Mouse (Mus musculus) forebrain, embryonic 16.5 days (tissue): Measurements from ENCODE around the gene Thrap3. TPM values are rescaled to one million over a fixed set of nuclear protein-coding genes. Genes with fewer than 3 reads are reported as not detected.

ENCODE experiments used
- ATAC-seq: fragments of 200-750 bp; cut with Nextera tagmentation; 2 replicates; pipeline ENCODE4 v1.8.0; 2017; ENCODE audit warnings: mild to moderate bottlenecking, moderate library complexity
- H3K27ac ChIP-seq: fragments of 300-500 bp; sonication (generic); 2 replicates; pipeline ENCODE4 v1.5.1; 2014; ENCODE audit warnings: low read length, control low read depth
- H3K27me3 ChIP-seq: fragments of 300-500 bp; sonication (generic); replicated peaks from 2 replicates; pipeline ENCODE4 v1.6.1; 2014; ENCODE audit warnings: low read length; ENCODE audit not compliant: control insufficient read depth, insufficient read depth
- H3K36me3 ChIP-seq: fragments of 300-500 bp; sonication (generic); 2 replicates; pipeline ENCODE4 v1.6.1; 2014; ENCODE audit not compliant: control insufficient read depth, insufficient read depth
- H3K4me1 ChIP-seq: fragments of 300-500 bp; sonication (generic); replicated peaks from 2 replicates; pipeline ENCODE4 v1.6.1; 2014; ENCODE audit warnings: low read length; ENCODE audit not compliant: control insufficient read depth, insufficient read depth
- H3K4me2 ChIP-seq: fragments of 300-500 bp; sonication (generic); 2 replicates; pipeline ENCODE4 v1.6.1; 2014; ENCODE audit warnings: mild to moderate bottlenecking, low read length, control low read depth
- H3K4me3 ChIP-seq: fragments of 300-500 bp; sonication (generic); replicated peaks from 2 replicates; pipeline ENCODE4 v1.5.1; 2014; ENCODE audit warnings: mild to moderate bottlenecking, low read length, control low read depth
- H3K9ac ChIP-seq: fragments of 300-500 bp; sonication (generic); replicated peaks from 2 replicates; pipeline ENCODE4 v1.6.1; 2014; ENCODE audit warnings: low read depth, low read length, control low read depth
- H3K9me3 ChIP-seq: fragments of 300-500 bp; sonication (generic); 2 replicates; pipeline ENCODE4 v1.6.1; 2016; ENCODE audit warnings: low read length; ENCODE audit not compliant: control insufficient read depth
- WGBS: fragments of 180-500 bp; shearing (Covaris S2); extraction: QIAGEN DNeasy Blood & Tissue Kit; methylation state at CpG from one replicate; pipeline ENCODE4 v1.1.7; 2014; 5-methylcytosine and 5-hydroxymethylcytosine counted together
- polyA plus RNA-seq: library from polyadenylated mRNA; unstranded; fragments of >200 nt; fragmentation: Nextera tagmentation; extraction: Ambion mirVana; gene quantifications from 2 replicates; pipeline ENCODE4 v1.2.1, GENCODE M21; 2015

Gene Thrap3
- polyA plus RNA-seq, 1 experiment from 2014 or later: 172 TPM

DNA sequence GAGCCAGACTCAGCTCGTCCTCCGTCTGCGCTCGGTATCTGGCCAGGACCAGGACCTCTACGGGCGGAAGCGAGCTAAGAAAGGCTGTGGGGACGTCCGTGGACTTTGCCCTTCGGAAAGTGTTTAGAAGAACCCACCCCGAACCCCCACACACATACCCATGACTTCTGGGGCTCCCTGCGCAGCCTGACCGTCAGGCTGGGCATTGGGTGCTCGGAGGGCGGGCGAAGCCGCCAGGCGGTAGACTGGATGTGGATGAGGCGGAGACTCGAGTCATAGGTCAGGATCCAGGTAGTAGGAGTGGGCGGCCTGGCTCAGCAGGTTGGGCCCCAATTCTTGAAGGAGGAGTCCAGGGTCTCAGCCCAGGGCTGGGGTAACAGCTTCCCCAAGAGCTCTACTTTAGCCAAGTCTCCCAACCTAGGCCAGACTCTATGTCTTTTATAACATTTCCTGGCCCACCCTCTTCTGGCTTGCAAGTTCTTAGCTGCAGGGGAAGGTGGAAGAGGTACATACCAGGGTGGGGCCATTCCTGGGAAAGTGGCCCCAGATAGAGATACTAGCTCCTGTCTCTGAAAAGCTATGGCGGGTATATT, 39.4 kb downstream of the Thrap3 start, which contains the start of gene Sh3d21:
Gene Sh3d21, minus strand, starts transcription at position 425 of the 593 bp plus-strand sequence.
- peaks cover 12% of the 10 kb centered on the region for H3K36me3 ChIP-seq
- peaks cover 6% of the 10 kb centered on the region for H3K4me1 ChIP-seq
- no peaks in the 10 kb centered on the region for H3K9me3 ChIP-seq
- 8% methylated on average over 22 of the region's 22 CpGs for WGBS
- peak within 1 kb of the TSS; percentile 100 for H3K4me2 ChIP-seq
- H3K4me3 ChIP-seq: peak within 1 kb of the TSS; percentile 64
- peak; percentile 31; the same call in 1 of the 2 replicates for ATAC-seq
- no peaks in the 10 kb centered on the region for H3K27me3 ChIP-seq
- peak within 1 kb of the TSS; percentile 81 for H3K9ac ChIP-seq
- H3K27ac ChIP-seq: no peak within 1 kb of the TSS

DNA sequence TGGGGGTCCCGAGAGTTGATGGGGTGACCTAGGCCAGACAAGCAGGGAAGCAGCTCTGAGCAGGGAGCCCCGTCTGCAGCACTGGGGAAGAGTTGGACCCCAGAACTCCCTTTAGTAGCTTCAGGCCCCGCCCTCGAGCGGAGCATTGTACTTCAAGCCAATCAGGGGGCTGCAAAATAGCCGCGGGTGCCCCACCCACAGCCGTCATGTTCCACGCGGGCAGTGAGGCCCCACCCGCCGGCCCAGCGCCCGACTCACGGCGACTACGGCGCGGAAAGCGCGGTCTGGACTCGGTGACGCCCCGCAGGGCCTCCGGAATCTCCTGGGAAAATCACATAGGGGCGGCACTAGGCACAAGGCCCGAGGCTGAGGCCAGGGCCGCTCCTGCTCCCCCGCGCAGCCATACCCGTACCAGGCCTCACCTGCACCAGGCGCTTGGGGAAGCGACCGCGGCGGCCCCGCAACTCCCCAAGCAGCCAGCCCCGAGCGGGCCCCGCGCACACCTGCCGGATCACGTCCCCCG, 40.0 kb downstream of the Thrap3 start:
- peaks cover 6% of the 10 kb centered on the region for H3K4me1 ChIP-seq
- peak overlapping the region; percentile 81 for H3K9ac ChIP-seq
- no peaks in the 10 kb centered on the region for H3K9me3 ChIP-seq
- H3K27ac ChIP-seq: no peak overlapping the region
- peak overlapping the region; percentile 64 for H3K4me3 ChIP-seq
- no peaks in the 10 kb centered on the region for H3K27me3 ChIP-seq
- H3K36me3 ChIP-seq: peaks cover 12% of the 10 kb centered on the region
- ATAC-seq: peak; percentile 95
- H3K4me2 ChIP-seq: peak overlapping the region; percentile 100
- 0% methylated on average over 44 of the region's 44 CpGs for WGBS

DNA sequence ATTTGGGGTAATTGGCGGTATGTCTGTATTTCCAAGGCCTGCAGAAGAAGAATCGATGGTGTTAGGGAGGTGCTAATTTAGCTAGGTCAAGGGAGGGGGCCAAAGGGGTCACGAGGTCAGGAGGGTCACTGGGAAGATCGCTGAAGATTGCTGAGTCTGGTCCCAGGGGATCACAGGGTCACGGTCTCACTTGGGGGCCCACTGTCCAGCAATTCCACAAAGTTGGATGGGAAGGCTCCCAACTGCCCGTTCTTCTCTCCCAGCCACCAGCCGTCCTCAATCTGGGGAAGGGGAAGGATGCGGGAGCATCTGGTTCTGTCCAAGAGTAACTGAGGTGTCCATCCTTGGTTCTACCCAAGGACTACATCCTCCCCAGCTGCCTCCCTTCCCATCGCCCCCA, 40.6 kb downstream of the Thrap3 start:
- no peak for ATAC-seq
- no peaks in the 10 kb centered on the region for H3K27me3 ChIP-seq
- no peak overlapping the region for H3K9ac ChIP-seq
- peaks cover 6% of the 10 kb centered on the region for H3K4me1 ChIP-seq
- peaks cover 9% of the 10 kb centered on the region for H3K36me3 ChIP-seq
- no peak overlapping the region for H3K4me2 ChIP-seq
- WGBS: 66% methylated on average over 9 of the region's 9 CpGs
- H3K4me3 ChIP-seq: no peak overlapping the region
- H3K9me3 ChIP-seq: no peaks in the 10 kb centered on the region
- no peak overlapping the region for H3K27ac ChIP-seq

DNA sequence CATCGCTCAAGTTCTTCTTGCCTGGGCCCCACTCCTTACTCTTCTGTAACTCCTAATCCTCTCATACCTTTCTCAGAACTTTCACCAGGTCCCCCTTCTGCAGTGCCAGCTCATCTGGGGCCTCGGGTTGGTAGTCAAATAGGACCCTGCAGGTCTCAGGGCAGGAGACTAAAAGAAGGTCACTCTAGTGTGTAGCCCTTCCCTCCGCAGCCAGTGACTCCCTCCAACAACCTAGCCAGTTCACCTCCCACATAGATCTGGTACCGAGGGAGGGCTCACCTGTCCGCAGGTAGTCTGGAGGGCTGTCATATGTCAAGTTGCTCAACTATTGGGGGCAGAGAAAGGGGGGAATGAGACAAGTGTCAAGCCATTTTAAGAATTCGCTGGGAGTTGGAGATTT, 41.1 kb downstream of the Thrap3 start:
- Histone ChIP-seq H3K27me3 (no peaks in the 10 kb centered on the region), H3K4me1 (peaks cover 6% of the 10 kb centered on the region), H3K9me3 (no peaks in the 10 kb centered on the region), H3K27ac (no peak overlapping the region), H3K36me3 (peaks cover 4% of the 10 kb centered on the region), H3K4me3 (no peak overlapping the region), H3K9ac (no peak overlapping the region), H3K4me2 (no peak overlapping the region)
- 86% methylated on average over 6 of the region's 6 CpGs for WGBS
- ATAC-seq: no peak

- no peaks in the 10 kb centered on the region for H3K36me3 ChIP-seq
- no peaks in the 10 kb centered on the region for H3K9me3 ChIP-seq
- no peak overlapping the region for H3K9ac ChIP-seq
- WGBS: 92% methylated on average over 8 of the region's 8 CpGs
- ATAC-seq: no peak
- no peak overlapping the region for H3K27ac ChIP-seq
- peaks cover 6% of the 10 kb centered on the region for H3K4me1 ChIP-seq
- no peak overlapping the region for H3K4me2 ChIP-seq
- no peaks in the 10 kb centered on the region for H3K27me3 ChIP-seq
- no peak overlapping the region for H3K4me3 ChIP-seq
Measured at GRCm38 (mm10) chr4:126160981-126161380, 41.6 kb downstream of the Thrap3 start.

DNA sequence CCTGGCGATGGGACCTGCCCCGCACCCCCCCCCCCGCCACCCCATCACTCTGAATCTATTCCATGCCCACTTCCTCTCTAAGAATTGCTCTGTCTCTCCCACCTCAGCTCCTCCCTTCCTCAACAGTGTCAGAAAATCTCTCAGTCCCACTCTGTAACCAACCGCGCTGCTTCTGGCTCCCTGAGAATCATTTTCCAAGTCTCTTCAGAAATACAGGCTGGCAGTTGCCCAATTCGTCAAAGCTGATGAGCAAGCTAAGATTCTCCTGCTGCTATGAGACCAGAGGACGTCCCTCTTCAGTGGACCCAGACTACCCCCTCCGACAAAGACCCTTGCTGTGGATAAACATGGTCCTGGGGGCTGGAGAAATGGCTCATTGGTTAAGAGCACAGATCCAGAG, 43.1 kb downstream of the Thrap3 start:
- peaks cover 6% of the 10 kb centered on the region for H3K4me1 ChIP-seq
- H3K36me3 ChIP-seq: no peaks in the 10 kb centered on the region
- H3K27ac ChIP-seq: no peak overlapping the region
- no peak overlapping the region for H3K9ac ChIP-seq
- no peaks in the 10 kb centered on the region for H3K9me3 ChIP-seq
- no peak overlapping the region for H3K4me2 ChIP-seq
- WGBS: 79% methylated on average over 8 of the region's 8 CpGs
- no peaks in the 10 kb centered on the region for H3K27me3 ChIP-seq
- no peak overlapping the region for H3K4me3 ChIP-seq
- ATAC-seq: no peak

DNA sequence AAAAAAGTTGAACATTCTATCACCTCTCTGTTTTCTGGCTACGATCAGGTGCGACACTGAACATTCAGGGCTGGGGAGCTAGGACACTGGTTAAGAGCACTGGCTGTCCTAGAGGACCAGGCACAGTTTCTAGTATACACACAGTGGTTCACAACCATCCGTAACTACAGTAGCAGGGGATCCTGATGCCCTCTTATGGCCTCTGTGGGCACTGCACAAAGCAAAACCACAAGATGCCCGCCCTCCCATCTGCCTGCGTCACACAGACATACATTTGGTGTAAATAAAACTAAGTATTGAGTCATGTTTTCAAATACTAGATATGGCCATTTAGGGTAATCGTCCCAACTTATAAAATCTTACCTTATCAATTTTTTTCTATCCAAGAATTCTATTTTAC, 45.0 kb downstream of the Thrap3 start:
- no peak for ATAC-seq
- no peak overlapping the region for H3K9ac ChIP-seq
- no peaks in the 10 kb centered on the region; the same call in 1 of the 2 replicates for H3K4me1 ChIP-seq
- H3K27ac ChIP-seq: no peak overlapping the region
- 89% methylated on average over 6 of the region's 6 CpGs for WGBS
- H3K9me3 ChIP-seq: no peaks in the 10 kb centered on the region
- no peaks in the 10 kb centered on the region for H3K36me3 ChIP-seq
- no peak overlapping the region for H3K4me2 ChIP-seq
- H3K27me3 ChIP-seq: no peaks in the 10 kb centered on the region
- no peak overlapping the region for H3K4me3 ChIP-seq

- Histone ChIP-seq H3K4me2 (no peak overlapping the region), H3K9ac (no peak overlapping the region), H3K4me1 (no peaks in the 10 kb centered on the region), H3K9me3 (no peaks in the 10 kb centered on the region), H3K4me3 (no peak overlapping the region), H3K36me3 (no peaks in the 10 kb centered on the region), H3K27me3 (no peaks in the 10 kb centered on the region), H3K27ac (no peak overlapping the region)
- ATAC-seq: no peak
- 54% methylated on average over 5 of the region's 5 CpGs for WGBS
Measured at GRCm38 (mm10) chr4:126156617-126157016, 45.9 kb downstream of the Thrap3 start.

DNA sequence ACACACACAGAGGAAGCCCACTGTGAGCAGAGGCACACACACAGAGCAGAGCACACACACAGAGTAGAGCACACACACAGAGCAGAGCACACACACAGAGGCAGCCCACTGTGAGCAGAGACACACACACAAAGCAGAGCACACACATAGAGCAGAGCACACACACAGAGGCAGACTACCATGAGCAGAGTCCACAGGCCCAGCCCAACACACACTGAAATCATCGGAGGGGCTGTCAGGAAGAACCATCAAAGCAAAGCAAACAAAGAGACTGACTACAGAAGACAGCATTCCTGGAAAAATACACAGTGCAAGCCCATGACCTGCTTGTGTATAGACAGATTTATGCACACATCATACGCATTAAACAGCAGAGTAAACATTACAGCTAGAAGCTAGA, 46.7 kb downstream of the Thrap3 start:
- ATAC-seq: no peak
- Histone ChIP-seq H3K36me3 (no peaks in the 10 kb centered on the region), H3K27ac (no peak overlapping the region), H3K9me3 (no peaks in the 10 kb centered on the region), H3K27me3 (no peaks in the 10 kb centered on the region), H3K4me2 (no peak overlapping the region), H3K4me3 (no peak overlapping the region), H3K4me1 (no peaks in the 10 kb centered on the region), H3K9ac (no peak overlapping the region)
- 66% methylated on average over 2 of the region's 2 CpGs for WGBS

GRCm38 (mm10) chr4:126155183-126155582, 47.4 kb downstream of the Thrap3 start:
- Histone ChIP-seq H3K36me3 (no peaks in the 10 kb centered on the region), H3K4me3 (no peak overlapping the region), H3K4me1 (no peaks in the 10 kb centered on the region), H3K4me2 (no peak overlapping the region), H3K9me3 (no peaks in the 10 kb centered on the region), H3K27ac (no peak overlapping the region), H3K9ac (no peak overlapping the region), H3K27me3 (peaks cover 3% of the 10 kb centered on the region)
- no peak for ATAC-seq
- 79% methylated on average over 4 of the region's 4 CpGs for WGBS
